ENCODE assay signal across 9 mouse cellular contexts in genomic region chr8:125518301-125518700, GRCm38 (mm10). TPM values are rescaled to one million over a fixed set of nuclear protein-coding genes. Genes with fewer than 3 reads are reported as not detected.
DNase-seq lines count a peak whose midpoint lies in the region; ATAC-seq lines count a peak whose summit lies in the region.
"Had no signal": no experiment of that assay in that cellular context is flagged by ENCODE, and none has a peak within 500 bp of the region (broad histone marks: within the 10 kb centered on the region; RNA-seq: fewer than 3 reads in every experiment).

No protein-coding gene starts in this region.

- WGBS in heart, embryonic 12.5 days: 44% methylated on average over 6 of the region's 6 CpGs
- 74% methylated on average over 6 of the region's 6 CpGs for WGBS in limb, embryonic 10.5 days

- H3K4me3 ChIP-seq in heart, embryonic 12.5 days: no peak overlapping the region
- H3K4me3 ChIP-seq in limb, embryonic 10.5 days: no peak overlapping the region
- H3K4me3 ChIP-seq: limb, embryonic 15.5 days had no signal

- ATAC-seq in heart, embryonic 12.5 days (ENCODE audit: insufficient number of reproducible peaks, low FRiP score): peak; percentile 43; the same call in 1 of the 2 replicates

- DNase-seq in spleen, postnatal 36 days (ENCODE audit: low spot score in 2 of 2): peak; percentile 10 to 21
- no peak for DNase-seq in spleen, postnatal 14 days (ENCODE audit: low spot score in 2 of 2)
- no peak for DNase-seq in limb, embryonic 10.5 days (ENCODE audit: low spot score)
- DNase-seq in thymus, adult 18-20 months: peak; percentile 5 to 20
- DNase-seq in natural killer cell, adult 2 months (ENCODE audit: low spot score in 2 of 2): no peak
- no peak for DNase-seq in left cerebral cortex, postnatal 4 days
- no peak for DNase-seq in layer of hippocampus, adult 9-10 months (ENCODE audit: low spot score)

- H3K36me3 ChIP-seq in heart, embryonic 12.5 days: 0 out of 2 replicates have a peak, but pooled peaks cover 4% of the 10 kb centered on the region
- H3K36me3 ChIP-seq in limb, embryonic 10.5 days: no peaks in the 10 kb centered on the region
- H3K36me3 ChIP-seq: limb, embryonic 15.5 days had no signal

- intact Hi-C loops in left cerebral cortex, postnatal 4 days (cut with DNase I): no loop called here

- H3K9me3 ChIP-seq in heart, embryonic 12.5 days (replicated peaks): no peaks in the 10 kb centered on the region
- no peaks in the 10 kb centered on the region for H3K9me3 ChIP-seq in limb, embryonic 10.5 days (replicated peaks)
- H3K9me3 ChIP-seq: limb, embryonic 15.5 days had no signal

- H3K9ac ChIP-seq in heart, embryonic 12.5 days: 0 out of 2 replicates have a peak overlapping the region, but pooled peaks have one; percentile 2
- H3K9ac ChIP-seq: limb, embryonic 15.5 days had no signal

- H3K4me1 ChIP-seq in heart, embryonic 12.5 days (replicated peaks): peaks cover 90% of the 10 kb centered on the region
- H3K4me1 ChIP-seq in limb, embryonic 10.5 days: peaks cover 70% of the 10 kb centered on the region

- H3K4me2 ChIP-seq in heart, embryonic 12.5 days: no peak overlapping the region
- H3K4me2 ChIP-seq: limb, embryonic 15.5 days had no signal

- no peaks in the 10 kb centered on the region for H3K27me3 ChIP-seq in heart, embryonic 12.5 days (replicated peaks)
- H3K27me3 ChIP-seq in limb, embryonic 10.5 days (ENCODE audit: low read depth, poor library complexity, severe bottlenecking): no peaks in the 10 kb centered on the region
- H3K27me3 ChIP-seq: limb, embryonic 15.5 days had no signal

- peak overlapping the region; percentile 55 for H3K27ac ChIP-seq in heart, embryonic 12.5 days (ENCODE audit: poor library complexity, severe bottlenecking)
- H3K27ac ChIP-seq in limb, embryonic 10.5 days: peak overlapping the region; percentile 72
- H3K27ac ChIP-seq: limb, embryonic 15.5 days had no signal

RNA-seq across cellular contexts. Expression of gene Sipa1l2, which starts 51.3 kb away (rescaled TPM):
- 32.8 and 36.0 TPM in 2 replicates for polyA plus RNA-seq in heart, embryonic 12.5 days (2016; fragmentation: Nextera tagmentation; extraction: Ambion mirVana)
- 11.0 and 13.9 TPM in 2 replicates for polyA plus RNA-seq in limb, embryonic 10.5 days (2016; fragmentation: Nextera tagmentation; extraction: Ambion mirVana)
- total RNA-seq in left cerebral cortex, postnatal 4 days (2021): 10 to 100 TPM; 43.2 to 46.9 TPM

Comparison
In these comparisons a context has a peak if more than half of its experiments do, and no peak if none do; other contexts are left out.
1. DNase-seq: peak in spleen, postnatal 36 days (2 of 2) and thymus, adult 18-20 months (2 of 2); none in spleen, postnatal 14 days (0 of 2), limb, embryonic 10.5 days (single experiment), natural killer cell, adult 2 months (0 of 2), left cerebral cortex, postnatal 4 days (single experiment) and layer of hippocampus, adult 9-10 months (single experiment).